Mouse (Mus musculus) thymus, postnatal 4 days (tissue): Measurements from ENCODE around the gene Slc16a13.

ENCODE experiments used
- DNase-seq: peaks from one replicate; pipeline ENCODE4 v3.0.0; 2021

The Slc16a13 gene

DNA sequence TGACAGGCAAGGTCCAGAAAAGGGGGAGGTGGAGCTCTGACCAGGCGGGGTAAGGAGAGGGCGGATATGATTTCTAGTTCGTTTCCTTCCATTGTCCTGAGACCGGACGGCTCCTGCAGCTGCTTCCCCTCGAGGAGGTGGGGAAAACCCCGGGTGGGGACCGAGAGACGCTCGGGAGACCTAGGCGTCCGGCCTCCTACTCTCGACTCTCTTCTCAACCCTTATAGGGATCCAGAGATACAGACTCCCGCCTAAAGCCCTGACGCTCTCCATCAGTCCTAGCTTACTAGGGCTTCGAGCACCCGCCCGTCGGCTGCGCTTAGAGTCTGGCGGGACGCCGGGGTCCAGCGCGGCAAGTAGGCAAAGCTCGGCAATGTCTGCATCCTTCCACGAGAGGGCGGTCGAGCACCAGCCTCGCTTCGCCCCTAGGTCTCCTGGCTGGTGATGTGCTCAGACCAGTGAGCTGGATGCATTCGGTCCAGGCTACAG lies 9.4 kb upstream of the Slc16a13 start:
- peak; percentile 91 for DNase-seq

DNA sequence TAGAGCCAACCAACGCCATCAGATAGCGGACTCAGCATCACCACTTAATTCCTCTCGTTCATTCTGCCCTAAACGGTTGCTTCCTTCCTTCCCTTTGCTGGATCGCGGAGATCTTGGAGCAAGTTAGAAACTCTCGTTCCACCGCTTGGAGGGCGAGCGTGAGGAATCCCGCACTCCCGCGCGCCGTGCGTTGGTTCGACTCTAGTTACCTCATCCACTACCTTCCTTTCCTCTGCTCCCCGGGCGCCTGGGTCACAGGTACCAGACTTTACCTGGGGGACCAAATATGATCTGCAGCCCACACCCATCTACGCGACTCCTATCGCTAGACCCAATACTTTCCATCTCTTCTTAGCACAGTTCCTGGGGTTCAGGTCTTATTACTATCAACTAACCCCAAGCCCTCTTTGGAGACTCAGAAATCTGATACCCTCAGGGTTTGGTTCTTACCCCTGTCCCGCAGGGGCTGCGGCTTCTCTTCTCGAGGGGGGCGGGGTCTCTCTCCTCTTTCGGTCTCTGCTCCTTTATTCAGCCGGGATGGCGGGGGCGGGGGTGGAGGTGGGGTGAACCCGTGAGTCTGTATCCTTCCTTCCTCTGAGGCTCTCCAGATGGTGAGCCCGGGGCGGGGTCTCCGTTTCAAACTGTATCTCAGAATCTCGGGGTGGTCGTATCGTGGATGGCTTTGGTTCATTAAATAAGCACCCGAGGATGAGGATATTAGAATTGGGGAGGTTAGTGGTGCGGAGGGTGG lies 8.6 kb upstream of the Slc16a13 start, which contains the start of gene Bcl6b:
Gene Bcl6b (minus strand): TSS at position 539 of the 751 bp plus-strand sequence.
- DNase-seq, result peak; percentile 52

DNA sequence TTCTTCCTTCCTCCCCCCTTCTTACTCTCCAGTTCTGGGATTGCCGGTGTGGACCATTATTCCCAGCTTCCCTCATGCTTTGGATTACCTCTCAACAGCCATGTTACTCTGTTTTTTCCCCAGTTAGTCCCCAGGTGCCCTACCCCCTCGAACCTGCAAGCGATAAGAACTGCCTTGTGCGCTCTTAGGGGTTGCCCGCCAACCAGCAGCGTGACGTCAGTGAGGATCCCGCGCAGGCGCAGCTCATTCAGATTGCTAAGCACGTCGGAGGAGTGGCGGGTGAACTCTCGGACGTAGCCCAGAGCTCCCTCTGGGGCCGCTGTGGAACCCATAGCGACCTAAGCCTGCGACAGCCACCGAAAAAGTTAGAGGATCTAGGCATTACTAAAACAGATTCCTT lies 8.0 kb upstream of the Slc16a13 start:
- DNase-seq, result peak; percentile 92

DNA sequence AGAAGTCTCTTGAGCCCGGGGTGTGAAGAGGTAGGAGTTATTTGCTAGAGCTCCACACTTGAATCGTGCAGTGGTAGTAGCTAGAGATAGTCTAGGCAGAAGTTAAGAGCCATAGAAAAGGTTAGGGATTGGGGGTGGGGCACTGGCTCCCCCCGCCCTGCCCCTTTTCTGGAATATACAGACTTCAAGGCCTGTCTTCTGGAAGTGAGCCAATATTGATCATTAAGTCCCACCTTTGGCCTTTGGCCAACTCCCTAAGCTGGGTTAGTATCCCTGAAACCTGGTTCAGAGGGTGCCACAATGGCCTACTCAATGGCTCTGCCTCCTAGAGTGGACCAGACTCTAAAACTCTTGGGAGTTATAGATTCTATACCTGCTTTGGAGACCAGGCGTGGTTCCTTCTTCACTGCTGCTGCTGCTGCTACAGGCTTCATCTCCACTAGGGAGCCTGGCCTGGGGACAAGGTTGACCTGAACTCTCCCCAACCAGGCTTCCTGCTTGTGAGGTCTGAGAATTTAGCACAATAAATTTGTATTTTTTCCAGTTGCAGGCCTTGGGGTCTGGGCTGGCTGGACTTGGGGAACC lies 6.9 kb upstream of the Slc16a13 start:
- no peak for DNase-seq

DNA sequence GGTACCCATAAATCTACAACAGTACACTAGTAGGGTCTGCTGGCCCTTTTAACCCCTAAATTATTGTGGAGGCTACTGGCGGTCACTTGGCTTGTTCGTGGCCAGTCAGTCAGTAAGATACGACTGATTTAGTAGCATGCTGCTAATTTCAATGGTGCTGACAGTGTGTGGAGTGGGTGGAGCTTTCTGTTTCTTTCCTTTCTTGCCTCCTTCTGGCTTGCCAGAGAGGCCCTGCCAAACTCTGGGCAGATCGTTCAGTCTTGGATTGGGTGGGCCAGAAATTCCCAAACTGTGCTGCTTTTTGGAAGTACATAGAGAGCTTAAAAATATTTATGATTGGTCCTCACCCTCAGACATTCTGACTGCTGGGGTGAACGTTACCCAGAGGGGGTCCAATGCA lies 6.3 kb upstream of the Slc16a13 start:
- no peak for DNase-seq

DNA sequence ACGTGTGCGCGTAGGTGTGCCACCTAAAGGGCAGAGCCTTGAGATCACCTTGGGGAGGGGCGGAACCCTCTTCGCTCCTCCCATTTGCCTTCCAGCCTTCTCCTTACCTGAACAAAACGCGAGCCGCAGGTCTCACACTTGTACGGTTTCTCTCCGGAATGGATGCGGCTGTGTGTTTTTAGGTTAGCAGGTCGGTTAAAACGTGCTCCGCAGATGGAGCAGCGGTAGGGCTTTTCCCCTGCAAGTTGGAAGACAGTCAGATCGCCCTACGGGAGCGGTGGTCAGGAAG lies 5.7 kb upstream of the Slc16a13 start:
- no peak for DNase-seq

DNA sequence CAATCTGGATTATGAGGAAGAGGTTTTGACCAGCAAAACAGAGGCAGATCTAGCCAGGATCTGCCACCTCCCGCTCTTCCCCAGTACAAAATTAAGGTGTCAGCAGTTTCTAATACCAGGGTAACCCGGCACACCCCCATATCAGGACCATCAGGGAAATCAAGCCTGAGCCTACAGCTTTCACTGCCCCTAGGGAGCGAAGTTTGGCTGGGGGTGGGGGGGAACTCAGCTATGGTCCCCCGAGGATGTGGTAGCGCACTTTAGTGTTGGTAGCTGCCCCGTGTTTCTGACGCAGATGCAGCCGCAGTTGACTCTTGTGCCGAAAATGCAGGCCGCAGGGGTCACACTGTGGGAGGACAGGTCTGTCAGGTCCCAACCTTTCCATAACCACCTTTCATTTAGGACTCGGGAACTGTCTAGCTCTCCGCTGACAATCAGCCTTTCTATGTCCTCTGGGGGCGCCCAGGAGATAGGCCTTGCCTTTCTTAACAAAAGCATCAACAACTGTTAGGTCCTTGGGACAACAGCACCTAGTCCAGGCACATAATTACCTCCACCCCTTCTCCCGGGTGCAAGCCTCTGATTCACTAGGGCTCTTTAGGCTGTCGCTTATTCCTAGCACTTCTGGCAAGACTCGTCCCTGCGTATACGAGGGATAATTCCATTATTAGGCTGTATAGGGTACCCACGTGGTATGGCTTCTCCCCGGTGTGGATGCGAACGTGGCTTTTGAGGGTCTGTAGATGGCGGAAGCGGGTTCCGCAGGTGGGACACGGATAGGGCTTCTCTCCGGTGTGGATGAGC lies 5.1 kb upstream of the Slc16a13 start:
- DNase-seq, result no peak

DNA sequence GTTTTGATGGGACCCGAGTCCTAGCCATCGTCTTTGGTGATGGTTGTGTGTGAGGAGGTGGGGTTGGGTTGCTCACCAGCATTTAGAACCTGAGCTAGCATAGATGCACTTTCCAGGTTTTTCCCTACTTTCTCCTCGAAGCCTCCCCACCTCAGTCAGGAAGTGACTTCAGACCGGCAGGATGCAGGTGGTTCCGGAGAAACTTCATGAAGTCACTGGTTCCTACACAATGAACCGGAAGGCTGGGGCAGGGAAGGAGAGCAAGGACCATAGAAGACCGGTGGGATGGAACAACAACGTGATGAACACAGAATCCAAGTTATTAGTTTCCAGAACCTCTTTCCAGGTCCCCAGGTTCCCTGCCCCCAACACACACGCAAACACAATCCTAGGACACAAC lies 2.9 kb upstream of the Slc16a13 start:
- DNase-seq, result no peak

DNA sequence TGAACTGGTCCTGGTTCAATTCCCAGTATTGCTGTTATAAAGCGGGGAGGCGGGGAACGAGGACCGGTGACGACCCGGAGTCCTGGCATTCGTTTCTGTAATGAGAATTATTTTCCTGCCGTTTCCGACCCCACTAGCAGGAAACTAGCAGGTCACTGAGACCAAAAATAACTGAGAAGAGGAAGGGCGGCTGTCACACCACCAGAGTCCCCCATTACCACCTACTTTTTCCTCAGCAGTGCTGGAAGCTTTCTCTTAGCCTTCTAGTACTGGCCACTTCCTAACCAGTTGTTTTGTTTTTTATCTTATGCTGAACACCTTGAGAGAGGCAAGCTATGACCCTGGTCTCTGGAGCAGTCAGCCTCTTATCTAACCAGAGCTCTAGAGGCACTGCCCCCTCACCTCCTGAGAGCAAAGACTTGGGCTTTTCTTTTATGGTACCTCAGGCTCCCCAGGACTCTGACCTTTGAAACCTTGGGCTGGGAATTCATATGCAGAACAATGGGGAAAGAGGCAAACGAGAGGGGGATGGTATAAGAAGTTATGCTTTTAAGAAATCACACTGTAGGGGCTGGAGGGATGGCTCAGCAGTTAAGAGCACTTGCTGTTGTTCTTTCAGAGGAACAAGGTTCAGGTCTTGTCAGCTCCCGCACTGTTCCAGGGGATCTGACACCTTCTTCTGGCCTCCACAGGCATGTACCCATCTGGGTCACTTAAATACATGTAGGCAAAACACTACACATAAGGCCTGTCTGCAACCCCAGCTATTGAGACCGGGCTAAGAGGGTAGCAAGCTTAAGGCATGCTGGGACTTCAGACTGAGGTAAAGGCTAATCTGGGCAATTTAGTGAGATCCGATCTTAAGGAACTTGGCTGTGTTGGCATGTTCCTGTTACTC lies 988 bp upstream of the Slc16a13 start:
- no peak for DNase-seq

DNA sequence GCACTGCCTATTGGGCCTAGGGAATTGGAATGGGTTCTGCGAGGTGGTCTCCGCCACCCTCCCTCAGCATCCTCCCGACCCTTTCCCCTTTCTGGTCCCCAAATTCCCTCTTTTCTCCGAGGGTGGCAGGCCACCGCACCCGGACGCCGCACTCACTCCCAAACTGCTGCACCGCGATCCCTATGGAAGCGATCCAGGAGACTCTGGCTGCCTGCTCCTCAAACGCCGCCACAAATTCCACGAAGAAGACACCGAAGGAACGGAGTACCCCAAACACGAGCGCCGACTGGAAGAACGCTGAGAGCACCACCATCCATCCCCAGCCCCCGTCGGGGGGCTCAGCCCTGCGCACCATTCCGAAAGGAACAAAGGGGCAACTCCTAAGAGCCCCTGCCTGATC lies 541 bp downstream of the Slc16a13 start:
- DNase-seq, result no peak

DNA sequence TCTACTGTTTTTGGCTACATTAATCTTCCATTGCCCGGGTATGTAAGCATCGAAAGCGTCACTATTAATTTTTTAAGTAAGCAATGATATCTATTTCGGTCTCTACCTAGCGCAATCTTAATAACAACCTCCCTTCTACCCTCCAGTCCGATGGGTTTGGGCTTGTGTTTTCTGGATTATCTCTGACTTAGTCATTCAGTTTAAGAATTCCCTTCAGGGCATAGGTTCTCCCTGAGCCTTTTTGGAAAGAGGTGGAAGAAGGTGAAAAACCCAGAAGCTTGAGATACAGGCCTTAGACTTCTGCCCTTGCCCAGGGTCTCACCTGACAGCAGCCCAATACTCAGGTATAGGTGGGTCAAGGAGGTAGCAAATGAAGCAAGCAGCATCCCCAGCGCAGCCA lies 991 bp downstream of the Slc16a13 start:
- no peak for DNase-seq

DNA sequence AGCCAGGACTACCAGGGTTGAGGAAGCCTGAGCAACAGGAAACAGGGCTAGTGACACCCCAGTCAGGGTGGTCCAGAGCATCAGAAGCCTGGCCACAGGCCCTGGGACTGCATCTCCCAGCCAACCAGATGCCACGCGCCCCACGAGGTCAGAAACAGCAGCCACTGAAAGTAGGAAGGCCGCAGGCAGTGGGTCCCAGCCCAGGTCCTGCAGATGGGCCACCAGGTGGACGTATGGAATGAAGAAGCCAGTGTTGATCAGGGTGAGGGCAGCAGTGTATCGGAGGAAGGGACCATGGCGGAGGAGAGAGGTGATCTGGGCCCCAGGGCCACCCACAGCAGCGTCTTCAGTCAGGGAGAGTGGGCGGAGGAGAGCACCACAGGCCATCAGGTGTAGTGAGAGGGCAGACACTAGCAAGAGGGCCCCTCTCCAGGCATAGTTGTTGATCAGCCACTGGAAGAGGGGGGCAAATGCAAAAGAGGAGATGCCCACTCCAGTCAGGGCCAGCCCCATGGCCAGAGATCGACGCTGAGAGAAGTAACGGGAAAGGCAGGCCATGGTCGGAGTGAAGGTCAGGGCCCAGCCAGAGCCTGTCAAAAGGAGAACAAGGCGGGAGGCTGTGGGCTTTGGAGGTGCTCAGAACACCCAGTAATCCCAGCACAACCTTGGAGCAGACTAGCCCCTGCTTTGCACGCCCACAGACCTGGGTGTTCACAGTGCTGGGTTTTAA lies 2.0 kb downstream of the Slc16a13 start:
- DNase-seq, result no peak

DNA sequence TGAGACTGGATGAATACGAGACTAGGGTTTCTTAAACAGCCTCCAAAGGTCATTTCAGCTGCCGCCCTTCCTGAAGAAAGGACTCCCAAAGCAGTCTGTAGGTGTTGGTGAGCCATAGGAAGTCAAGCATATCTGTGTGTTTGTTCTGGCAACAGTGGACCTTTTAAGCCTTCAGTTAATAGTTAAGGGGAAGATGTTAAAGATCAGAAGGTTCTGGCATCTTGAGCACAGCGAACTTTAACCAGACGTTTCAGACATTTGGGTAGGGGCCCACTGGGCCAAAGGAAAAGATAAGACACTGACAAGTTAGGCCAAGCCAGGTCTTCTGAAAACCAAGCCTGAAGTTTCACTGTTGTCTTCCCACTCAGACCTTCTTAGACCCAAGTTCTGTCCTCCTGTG lies 2.8 kb downstream of the Slc16a13 start:
- no peak for DNase-seq

DNA sequence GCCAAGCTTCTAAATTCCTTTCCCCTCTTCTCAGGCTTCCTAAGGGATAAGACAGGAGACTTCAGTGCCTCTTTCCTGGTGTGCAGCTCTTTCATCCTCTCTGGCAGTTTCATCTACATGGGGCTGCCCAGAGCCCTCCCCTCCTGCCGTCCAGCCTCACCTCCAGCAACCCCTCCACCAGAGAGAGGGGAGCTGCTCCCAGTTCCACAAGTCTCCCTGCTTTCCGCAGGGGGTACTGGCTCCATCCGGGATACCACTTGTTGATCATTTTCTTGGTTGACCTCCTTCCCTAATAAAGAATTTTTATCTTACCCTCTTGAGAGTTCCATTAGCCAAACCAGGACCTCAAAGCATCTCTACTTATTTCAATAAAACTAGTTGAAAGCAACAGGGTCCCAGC lies 4.8 kb downstream of the Slc16a13 start:
- DNase-seq, result no peak

DNA sequence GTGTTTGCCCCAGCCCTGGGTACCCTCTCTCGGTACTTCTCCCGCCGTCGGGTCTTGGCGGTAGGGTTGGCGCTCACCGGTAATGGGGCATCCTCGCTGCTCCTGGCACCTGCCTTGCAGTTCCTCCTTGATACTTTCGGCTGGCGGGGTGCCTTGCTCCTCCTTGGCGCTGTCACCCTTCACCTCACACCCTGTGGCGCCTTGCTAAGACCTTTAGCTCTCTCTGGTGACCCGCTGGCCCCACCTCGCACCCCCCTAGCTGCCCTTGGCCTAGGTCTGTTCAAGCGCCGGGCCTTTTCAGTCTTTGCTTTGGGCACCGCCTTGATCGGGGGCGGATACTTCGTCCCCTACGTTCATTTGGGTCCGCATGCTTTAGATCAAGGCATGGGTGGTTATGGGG lies 5.6 kb downstream of the Slc16a13 start:
- DNase-seq, result no peak

DNA sequence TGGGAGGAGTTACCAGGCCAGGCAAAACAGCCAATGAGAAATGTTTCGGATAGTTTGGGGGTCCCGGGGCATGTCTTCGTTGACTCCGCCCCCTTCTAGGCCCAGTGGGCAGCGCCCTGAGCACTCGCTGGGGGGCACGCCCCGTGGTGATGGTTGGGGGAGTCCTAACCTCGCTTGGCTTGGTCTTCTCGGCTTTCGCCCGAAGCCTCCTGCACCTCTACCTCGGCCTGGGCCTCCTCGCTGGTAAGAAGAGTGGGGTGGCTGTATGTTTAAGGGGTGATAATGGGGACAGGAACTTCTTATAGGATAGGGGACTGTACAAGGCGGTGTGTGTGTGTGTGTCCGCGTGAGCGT lies 6.0 kb downstream of the Slc16a13 start:
- DNase-seq, result no peak

DNA sequence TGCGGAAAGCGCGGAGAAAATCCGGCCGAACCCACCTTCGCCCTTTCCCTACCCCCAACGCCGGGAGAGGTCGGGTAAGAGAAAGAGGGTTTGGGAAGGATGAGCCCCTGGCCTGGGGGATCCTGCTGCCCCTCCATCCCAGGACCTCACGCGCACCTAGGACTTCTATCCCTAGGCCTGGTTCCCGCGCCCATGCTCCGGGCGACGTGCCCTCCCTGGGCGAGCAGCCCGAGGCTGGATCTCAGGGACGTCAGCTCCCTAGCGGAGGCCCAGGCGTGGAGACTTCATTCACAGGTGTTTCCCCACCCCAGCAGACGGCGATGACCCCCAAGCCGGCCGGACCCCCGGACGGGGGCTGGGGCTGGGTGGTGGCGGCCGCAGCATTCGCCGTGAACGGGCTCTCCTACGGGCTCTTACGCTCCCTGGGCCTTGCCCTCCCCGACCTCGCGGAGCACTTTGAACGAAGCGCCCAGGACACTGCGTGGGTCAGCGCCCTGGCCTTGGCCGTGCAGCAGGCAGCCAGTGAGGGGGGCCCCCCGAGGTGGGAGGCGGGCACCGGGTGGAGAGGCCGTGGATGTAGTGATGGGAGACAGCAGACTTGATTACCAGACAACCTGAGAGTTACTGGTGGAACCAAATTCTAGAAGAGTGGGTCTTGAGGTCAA lies 6.5 kb downstream of the Slc16a13 start:
- DNase-seq, result no peak

DNA sequence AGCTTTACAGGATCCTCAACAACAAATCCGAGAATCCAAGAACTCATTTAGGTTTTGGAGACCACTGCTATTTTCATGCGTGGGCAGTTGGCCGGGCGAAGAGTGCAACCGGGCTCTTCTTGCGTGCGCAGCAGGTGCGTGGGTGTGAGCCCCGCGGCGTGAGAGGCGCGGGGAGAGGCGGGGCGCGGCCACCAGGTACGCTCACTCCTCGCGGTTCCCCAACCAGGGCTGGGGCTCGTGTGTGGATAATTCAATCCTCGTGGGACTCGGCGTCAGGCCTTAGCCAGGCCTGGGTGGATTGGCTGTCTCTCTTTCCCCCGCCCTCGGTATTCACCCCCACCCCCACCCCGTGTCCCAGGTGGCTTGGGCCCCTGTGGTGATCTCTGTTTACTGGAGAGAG lies 7.1 kb downstream of the Slc16a13 start:
- DNase-seq, result no peak

DNA sequence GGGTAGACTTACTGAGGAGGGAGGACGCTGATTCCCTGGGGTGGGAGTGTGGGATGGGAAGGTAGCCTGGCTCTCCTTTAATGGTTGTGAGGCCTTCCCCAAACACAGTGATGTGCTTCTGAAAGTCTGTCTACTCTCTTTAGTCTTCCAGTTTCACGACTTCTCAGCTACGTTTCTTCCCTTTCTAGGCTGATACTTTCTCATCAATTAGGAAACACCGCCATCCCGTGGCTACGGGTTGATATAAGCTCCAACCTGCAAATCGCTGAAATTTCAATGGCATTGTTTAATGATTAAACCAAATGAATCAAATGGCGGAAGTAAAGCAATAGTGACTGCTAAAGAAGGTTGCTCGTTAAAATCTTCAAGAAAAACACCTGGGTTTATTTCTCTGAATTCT lies 8.0 kb downstream of the Slc16a13 start:
- DNase-seq, result peak; percentile 78

DNA sequence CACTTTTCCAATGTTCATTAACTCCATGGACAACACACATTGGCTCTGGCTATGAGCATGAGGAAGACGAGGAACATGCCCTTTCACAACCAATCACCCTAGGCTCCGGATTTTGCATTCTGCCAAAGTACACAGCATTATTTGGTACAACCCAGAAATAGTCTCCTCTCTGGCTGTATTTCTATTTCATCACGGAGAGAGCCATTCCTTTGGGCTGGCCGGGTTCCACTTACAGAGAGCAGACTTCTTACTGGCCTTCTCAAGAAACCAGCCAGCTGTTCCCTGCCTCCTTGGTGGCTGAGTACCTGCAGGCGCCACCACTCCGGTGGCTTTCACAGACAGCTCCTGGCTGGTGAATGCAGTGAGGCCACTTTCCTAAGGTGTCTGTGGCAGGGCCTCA lies 8.4 kb downstream of the Slc16a13 start, which contains the start of gene Slc16a11:
Gene Slc16a11 (plus strand): TSS at position 330 of the 400 bp plus-strand sequence.
- no peak for DNase-seq

DNA sequence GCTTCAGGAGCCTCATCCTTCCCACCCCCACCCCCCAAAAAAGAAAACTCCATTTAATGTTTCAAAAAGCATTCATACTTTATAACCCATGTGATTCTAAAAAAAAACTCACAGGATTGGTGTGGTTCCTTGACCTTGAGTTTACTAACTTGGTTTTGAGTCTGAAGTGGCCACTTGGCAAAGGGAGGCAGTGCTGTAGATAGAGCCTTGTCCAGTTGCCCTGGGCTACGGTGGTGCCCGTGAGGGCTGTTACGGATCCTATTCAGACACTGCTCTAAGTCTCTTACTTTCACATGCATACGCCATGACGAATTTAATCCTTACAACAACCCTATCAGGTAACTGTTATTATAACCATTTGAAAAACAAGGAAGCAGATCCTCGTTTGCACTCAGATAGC lies 8.9 kb downstream of the Slc16a13 start:
- DNase-seq, result no peak

DNA sequence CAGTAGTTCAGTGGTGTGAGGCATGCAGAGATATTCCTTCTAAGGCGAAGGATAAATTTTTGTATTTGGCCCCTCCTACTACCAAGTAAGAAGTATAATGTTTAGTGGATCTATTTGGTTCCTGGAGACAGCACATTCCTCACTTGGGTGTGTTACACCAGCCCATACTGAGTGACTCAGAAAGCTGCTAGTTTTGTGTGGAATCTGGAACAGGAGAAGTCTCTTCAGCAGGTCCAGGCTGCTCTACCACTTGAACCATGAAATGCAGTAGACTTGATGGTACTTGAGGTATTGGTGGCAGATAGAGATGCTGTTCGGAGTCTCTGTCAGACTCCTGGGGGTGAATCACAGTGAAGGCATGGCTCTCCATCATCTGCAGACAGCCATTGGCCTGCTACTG lies 10.2 kb downstream of the Slc16a13 start:
- no peak for DNase-seq
